Comparison of ENCODE assay signal across 9 mouse cellular contexts in genomic region chr1:86313096-86313771, GRCm38 (mm10). TPM values are rescaled to one million over a fixed set of nuclear protein-coding genes. Genes with fewer than 3 reads are reported as not detected.
DNase-seq lines count a peak whose midpoint lies in the region; ATAC-seq lines count a peak whose summit lies in the region.
"Had no signal": no experiment of that assay in that cellular context is flagged by ENCODE, and none has a peak within 500 bp of the region (broad histone marks: within the 10 kb centered on the region; RNA-seq: fewer than 3 reads in every experiment).

No protein-coding gene starts in this region.

- H3K4me2 ChIP-seq in heart, embryonic 16.5 days (ENCODE audit: low read depth, low read length), result peak overlapping the region; percentile 29; the same call in 1 of the 2 replicates
- peak overlapping the region; percentile 41; the same call in 1 of the 2 replicates for H3K4me2 ChIP-seq in lung, embryonic 15.5 days
- H3K4me2 ChIP-seq in liver, embryonic 13.5 days, result peak overlapping the region; percentile 39
- H3K4me2 ChIP-seq: limb, embryonic 13.5 days had no signal

- DNase-seq in heart, postnatal 4 days, result no peak
- DNase-seq in lung, adult 18-20 months, result no peak
- DNase-seq in embryonic facial prominence, embryonic 10.5 days (ENCODE audit: low spot score), result no peak
- no peak for DNase-seq in liver, embryonic 13.5 days
- DNase-seq in left cerebral cortex, postnatal 14 days (ENCODE audit: low spot score in 2 of 2), result no peak
- DNase-seq in MN1 (ENCODE audit: low spot score), result no peak

- no peaks in the 10 kb centered on the region for H3K9me3 ChIP-seq in heart, embryonic 16.5 days (replicated peaks; ENCODE audit: control insufficient read depth, low read length)
- no peaks in the 10 kb centered on the region for H3K9me3 ChIP-seq in lung, embryonic 15.5 days
- no peaks in the 10 kb centered on the region for H3K9me3 ChIP-seq in embryonic facial prominence, embryonic 10.5 days
- no peaks in the 10 kb centered on the region for H3K9me3 ChIP-seq in liver, embryonic 13.5 days (replicated peaks)
- H3K9me3 ChIP-seq: limb, embryonic 13.5 days had no signal

- no peaks in the 10 kb centered on the region for H3K27me3 ChIP-seq in heart, embryonic 16.5 days (ENCODE audit: control insufficient read depth, insufficient read depth, low read length)
- no peaks in the 10 kb centered on the region for H3K27me3 ChIP-seq in lung, embryonic 15.5 days
- peaks cover 28% of the 10 kb centered on the region for H3K27me3 ChIP-seq in embryonic facial prominence, embryonic 10.5 days (replicated peaks; ENCODE audit: low read depth, poor library complexity, severe bottlenecking)
- no peaks in the 10 kb centered on the region for H3K27me3 ChIP-seq in liver, embryonic 13.5 days

- WGBS in heart, embryonic 16.5 days, result 49% methylated on average over 16 of the region's 16 CpGs
- WGBS in lung, embryonic 15.5 days, result 48% methylated on average over 16 of the region's 16 CpGs
- WGBS in embryonic facial prominence, embryonic 10.5 days, result 40% methylated on average over 16 of the region's 16 CpGs
- 54% methylated on average over 16 of the region's 16 CpGs for WGBS in liver, embryonic 13.5 days (ENCODE audit: insufficient replicate concordance)

- H3K36me3 ChIP-seq in heart, embryonic 16.5 days (ENCODE audit: control insufficient read depth, insufficient read depth), result no peaks in the 10 kb centered on the region
- no peaks in the 10 kb centered on the region for H3K36me3 ChIP-seq in lung, embryonic 15.5 days
- H3K36me3 ChIP-seq in embryonic facial prominence, embryonic 10.5 days (replicated peaks), result no peaks in the 10 kb centered on the region
- H3K36me3 ChIP-seq in liver, embryonic 13.5 days, result no peaks in the 10 kb centered on the region
- H3K36me3 ChIP-seq: limb, embryonic 13.5 days had no signal

- no peak overlapping the region for H3K4me3 ChIP-seq in heart, embryonic 16.5 days (ENCODE audit: low read length)
- no peak overlapping the region for H3K4me3 ChIP-seq in lung, embryonic 15.5 days
- H3K4me3 ChIP-seq in embryonic facial prominence, embryonic 10.5 days, result 0 out of 2 replicates have a peak overlapping the region, but pooled peaks have one; percentile 18
- no peak overlapping the region; the same call in 1 of the 2 replicates for H3K4me3 ChIP-seq in liver, embryonic 13.5 days (replicated peaks)
- H3K4me3 ChIP-seq: limb, embryonic 13.5 days had no signal

- no peak for ATAC-seq in heart, embryonic 16.5 days (replicated peaks; ENCODE audit: extremely low read depth, insufficient read depth, low FRiP score)
- no peak for ATAC-seq in lung, embryonic 15.5 days (ENCODE audit: borderline replicate concordance, extremely low read depth, low FRiP score, low TSS enrichment)
- ATAC-seq in liver, embryonic 13.5 days (ENCODE audit: low read depth), result no peak

- H3K4me1 ChIP-seq in heart, embryonic 16.5 days (ENCODE audit: control insufficient read depth, insufficient read depth, low read length), result no peaks in the 10 kb centered on the region
- peaks cover 6% of the 10 kb centered on the region for H3K4me1 ChIP-seq in lung, embryonic 15.5 days
- H3K4me1 ChIP-seq in embryonic facial prominence, embryonic 10.5 days, result peaks cover 25% of the 10 kb centered on the region
- peaks cover 46% of the 10 kb centered on the region for H3K4me1 ChIP-seq in liver, embryonic 13.5 days (replicated peaks)

- intact Hi-C loops in left cerebral cortex, postnatal 14 days (cut with DNase I), result no loop called here

- no peak overlapping the region for H3K27ac ChIP-seq in heart, embryonic 16.5 days (ENCODE audit: low read length)
- no peak overlapping the region for H3K27ac ChIP-seq in lung, embryonic 15.5 days
- no peak overlapping the region for H3K27ac ChIP-seq in embryonic facial prominence, embryonic 10.5 days (replicated peaks)
- H3K27ac ChIP-seq in liver, embryonic 13.5 days, result peak overlapping the region; percentile 78
- H3K27ac ChIP-seq: limb, embryonic 13.5 days had no signal

- H3K9ac ChIP-seq in heart, embryonic 16.5 days (ENCODE audit: low read length), result no peak overlapping the region
- no peak overlapping the region for H3K9ac ChIP-seq in lung, embryonic 15.5 days
- H3K9ac ChIP-seq in liver, embryonic 13.5 days, result no peak overlapping the region
- H3K9ac ChIP-seq: limb, embryonic 13.5 days had no signal

RNA-seq across cellular contexts. Expression of gene B3gnt7, which starts 10.6 kb away (rescaled TPM):
- 1.6 and 2.1 TPM in 2 replicates for polyA plus RNA-seq in heart, embryonic 16.5 days (2015; fragmentation: Nextera tagmentation; extraction: Ambion mirVana)
- 1 to 10 TPM in 1 of 2 experiments, under 1 TPM in 1; 0.98 to 1.1 TPM for total RNA-seq in heart, postnatal 4 days (2021)
- 4.5 and 5.6 TPM in 2 replicates for polyA plus RNA-seq in lung, embryonic 15.5 days (2015; fragmentation: Nextera tagmentation; extraction: Ambion mirVana)
- 4.9 and 6.2 TPM in 2 replicates for polyA plus RNA-seq in embryonic facial prominence, embryonic 10.5 days (2016; fragmentation: Nextera tagmentation; extraction: Ambion mirVana)
- 2.4 and 3.2 TPM in 2 replicates for polyA plus RNA-seq in liver, embryonic 13.5 days (2015; fragmentation: Nextera tagmentation; extraction: Ambion mirVana)
- 1 to 10 TPM; 1.3 to 2.1 TPM for total RNA-seq in left cerebral cortex, postnatal 14 days (2021)

RNA-seq across cellular contexts. Expression of gene Ncl, which starts 46.0 kb away (rescaled TPM):
- polyA plus RNA-seq in heart, embryonic 16.5 days (2015; fragmentation: Nextera tagmentation; extraction: Ambion mirVana), result 230 and 276 TPM in 2 replicates
- total RNA-seq in heart, postnatal 4 days (2021), result 100 to 1,000 TPM; 203 to 206 TPM
- 342 and 365 TPM in 2 replicates for polyA plus RNA-seq in lung, embryonic 15.5 days (2015; fragmentation: Nextera tagmentation; extraction: Ambion mirVana)
- polyA plus RNA-seq in embryonic facial prominence, embryonic 10.5 days (2016; fragmentation: Nextera tagmentation; extraction: Ambion mirVana), result 625 and 641 TPM in 2 replicates
- polyA plus RNA-seq in liver, embryonic 13.5 days (2015; fragmentation: Nextera tagmentation; extraction: Ambion mirVana), result 423 and 530 TPM in 2 replicates
- total RNA-seq in left cerebral cortex, postnatal 14 days (2021), result 100 to 1,000 TPM; 146 to 149 TPM
